Mouse (Mus musculus): Measurements from ENCODE around the gene Cabp2. TPM values are rescaled to one million over a fixed set of nuclear protein-coding genes. Genes with fewer than 3 reads are reported as not detected.

Gene Cabp2
- polyA plus RNA-seq, 1 experiment from 2014 or later, result not detected

DNA sequence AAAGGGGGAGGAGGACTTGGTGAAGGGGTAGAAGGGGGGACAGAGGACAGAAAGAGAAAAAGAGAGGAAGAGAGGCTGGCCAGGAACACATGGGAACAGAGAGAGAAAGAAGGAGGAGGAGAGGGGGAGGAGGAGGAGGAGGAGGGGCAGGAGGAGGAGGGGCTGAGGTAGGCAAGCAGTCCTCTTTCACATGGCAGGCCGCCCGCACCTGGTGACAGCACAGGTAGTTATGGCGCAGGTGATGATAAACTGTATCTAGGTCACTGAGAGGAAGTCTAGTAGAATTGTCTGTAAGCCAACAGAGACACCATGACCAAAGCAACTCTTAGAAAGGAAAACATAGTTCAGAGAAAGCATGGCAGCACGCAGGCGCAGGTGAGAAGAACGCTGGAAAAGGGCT, 10.0 kb upstream of the Cabp2 start:
- peaks cover 7% of the 10 kb centered on the region; the same call in 1 of the 2 replicates for H3K4me1 ChIP-seq
- WGBS, result 92% methylated on average over 6 of the region's 6 CpGs
- H3K36me3 ChIP-seq (replicated peaks), result no peaks in the 10 kb centered on the region
- no peaks in the 10 kb centered on the region for H3K9me3 ChIP-seq
- DNase-seq (ENCODE audit: extremely low spot score, low spot score), result no peak
- H3K27ac ChIP-seq, result no peak overlapping the region
- H3K27me3 ChIP-seq (ENCODE audit: poor library complexity, severe bottlenecking), result no peaks in the 10 kb centered on the region
- H3K4me3 ChIP-seq, result no peak overlapping the region

DNA sequence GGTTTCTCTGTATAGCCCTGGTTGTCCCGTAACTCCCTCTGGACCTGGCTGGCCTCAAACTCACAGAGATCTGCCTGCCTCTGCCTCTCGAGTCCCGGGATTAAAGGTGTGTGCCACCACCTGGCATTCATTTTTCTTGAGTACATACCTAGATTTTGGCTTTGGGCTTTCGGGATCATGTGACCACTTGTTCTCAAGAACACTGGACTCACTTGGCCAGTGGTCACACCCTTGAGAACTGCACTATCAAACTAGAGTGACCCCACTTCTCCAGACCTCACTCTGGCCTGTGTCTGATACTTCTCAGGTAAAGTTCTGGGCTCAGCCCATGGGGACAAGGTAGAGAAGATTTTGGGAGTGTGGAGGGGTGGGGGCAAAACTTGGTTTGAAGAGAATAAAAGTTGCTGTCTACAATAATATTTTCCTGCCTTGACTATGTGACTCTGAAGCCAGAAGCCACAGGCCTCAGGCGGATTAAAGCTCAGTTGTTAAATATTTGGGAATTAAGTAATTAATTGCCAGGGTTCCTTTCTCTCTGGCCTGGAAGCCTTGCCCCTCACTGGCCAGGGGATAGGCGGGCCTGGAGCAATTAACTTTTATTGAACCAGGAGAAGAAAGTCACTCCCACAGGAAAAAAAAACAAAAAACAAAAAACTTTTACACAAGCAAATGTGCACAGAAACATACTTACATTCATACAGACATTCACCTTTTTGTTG, 8.5 kb upstream of the Cabp2 start:
- WGBS, result 85% methylated on average over 6 of the region's 6 CpGs
- DNase-seq (ENCODE audit: extremely low spot score, low spot score), result no peak
- Histone ChIP-seq H3K4me3 (no peak overlapping the region), H3K27me3 (ENCODE audit: poor library complexity, severe bottlenecking) (no peaks in the 10 kb centered on the region), H3K4me1 (peaks cover 7% of the 10 kb centered on the region; the same call in 1 of the 2 replicates), H3K27ac (no peak overlapping the region), H3K9me3 (no peaks in the 10 kb centered on the region), H3K36me3 (replicated peaks) (no peaks in the 10 kb centered on the region)

DNA sequence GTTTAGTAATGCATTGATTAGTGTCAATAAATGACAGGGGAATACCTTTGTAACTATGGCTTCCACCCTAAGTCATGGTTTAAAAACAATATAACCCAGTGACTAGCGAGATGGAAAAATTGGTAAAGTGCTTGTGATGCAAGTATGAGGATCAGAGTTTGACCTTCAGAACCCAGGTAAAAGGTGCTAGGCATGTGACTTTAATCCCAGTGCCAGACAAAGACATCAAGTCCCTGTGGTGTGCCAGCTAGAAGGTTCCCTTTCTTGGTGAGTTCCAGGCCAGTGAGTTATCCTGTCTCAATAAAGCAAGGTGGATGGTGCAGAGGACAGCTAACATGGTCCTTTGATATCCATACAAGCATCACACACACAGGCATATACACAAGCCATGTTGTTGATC, 5.8 kb upstream of the Cabp2 start:
- Histone ChIP-seq H3K27ac (no peak overlapping the region), H3K9me3 (no peaks in the 10 kb centered on the region), H3K27me3 (ENCODE audit: poor library complexity, severe bottlenecking) (no peaks in the 10 kb centered on the region), H3K36me3 (replicated peaks) (no peaks in the 10 kb centered on the region), H3K4me3 (no peak overlapping the region), H3K4me1 (peaks cover 4% of the 10 kb centered on the region; the same call in 1 of the 2 replicates)
- WGBS, result 83% methylated on average over 1 of the region's 1 CpGs
- DNase-seq (ENCODE audit: extremely low spot score, low spot score), result no peak

DNA sequence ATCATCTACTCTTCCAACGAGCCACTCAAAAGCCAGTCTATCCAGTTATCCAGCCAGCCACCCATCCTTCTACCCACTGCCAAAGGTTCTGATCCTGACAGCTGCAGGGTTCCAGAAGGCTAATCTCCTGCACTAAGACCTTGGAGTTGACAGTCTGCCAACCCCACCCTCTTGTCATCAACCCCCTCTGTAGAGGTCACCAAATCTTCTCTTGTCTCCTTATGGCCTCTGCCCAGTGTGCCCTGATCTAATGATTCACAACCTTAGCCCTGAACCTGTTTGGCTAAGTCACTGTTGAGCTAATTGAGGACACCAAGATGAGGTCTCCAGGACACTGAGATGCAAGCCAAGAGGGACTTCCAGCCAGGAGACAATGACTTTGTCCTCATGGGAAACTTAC, 1.8 kb upstream of the Cabp2 start:
- Histone ChIP-seq H3K4me3 (no peak overlapping the region), H3K9me3 (no peaks in the 10 kb centered on the region), H3K27me3 (ENCODE audit: poor library complexity, severe bottlenecking) (peaks cover 21% of the 10 kb centered on the region), H3K27ac (no peak overlapping the region), H3K36me3 (replicated peaks) (no peaks in the 10 kb centered on the region), H3K4me1 (peaks cover 6% of the 10 kb centered on the region; the same call in 1 of the 2 replicates)
- DNase-seq (ENCODE audit: extremely low spot score, low spot score), result no peak
- WGBS, result 89% methylated on average over 1 of the region's 1 CpGs

DNA sequence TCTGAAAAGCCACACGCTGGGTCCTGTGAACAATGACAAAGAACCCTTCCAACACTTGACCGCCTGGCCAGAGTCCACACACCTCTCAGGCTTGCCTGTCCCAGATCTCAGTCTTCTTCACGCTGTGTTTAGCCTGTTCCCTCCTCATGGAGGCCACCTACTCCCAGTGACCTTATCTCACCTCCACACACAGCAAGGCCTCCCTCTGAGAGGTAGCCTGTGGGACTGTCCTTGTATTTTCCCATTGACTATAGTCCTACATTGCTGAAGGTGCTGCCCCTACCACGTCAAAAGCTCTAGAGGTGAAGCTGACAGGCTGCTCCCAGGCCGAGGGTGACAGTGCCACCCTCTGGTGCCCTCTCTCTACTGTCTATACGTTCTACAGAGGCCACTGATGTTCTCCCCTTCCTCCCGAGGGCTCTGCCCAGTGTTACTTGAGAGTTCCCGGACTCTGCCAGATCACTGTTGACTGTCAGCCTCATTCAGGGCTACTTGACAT, 818 bp upstream of the Cabp2 start:
- Histone ChIP-seq H3K4me1 (peaks cover 6% of the 10 kb centered on the region; the same call in 1 of the 2 replicates), H3K27ac (no peak overlapping the region), H3K4me3 (no peak overlapping the region), H3K27me3 (ENCODE audit: poor library complexity, severe bottlenecking) (peaks cover 23% of the 10 kb centered on the region), H3K36me3 (replicated peaks) (no peaks in the 10 kb centered on the region), H3K9me3 (no peaks in the 10 kb centered on the region)
- 72% methylated on average over 8 of the region's 8 CpGs for WGBS
- DNase-seq (ENCODE audit: extremely low spot score, low spot score), result no peak

DNA sequence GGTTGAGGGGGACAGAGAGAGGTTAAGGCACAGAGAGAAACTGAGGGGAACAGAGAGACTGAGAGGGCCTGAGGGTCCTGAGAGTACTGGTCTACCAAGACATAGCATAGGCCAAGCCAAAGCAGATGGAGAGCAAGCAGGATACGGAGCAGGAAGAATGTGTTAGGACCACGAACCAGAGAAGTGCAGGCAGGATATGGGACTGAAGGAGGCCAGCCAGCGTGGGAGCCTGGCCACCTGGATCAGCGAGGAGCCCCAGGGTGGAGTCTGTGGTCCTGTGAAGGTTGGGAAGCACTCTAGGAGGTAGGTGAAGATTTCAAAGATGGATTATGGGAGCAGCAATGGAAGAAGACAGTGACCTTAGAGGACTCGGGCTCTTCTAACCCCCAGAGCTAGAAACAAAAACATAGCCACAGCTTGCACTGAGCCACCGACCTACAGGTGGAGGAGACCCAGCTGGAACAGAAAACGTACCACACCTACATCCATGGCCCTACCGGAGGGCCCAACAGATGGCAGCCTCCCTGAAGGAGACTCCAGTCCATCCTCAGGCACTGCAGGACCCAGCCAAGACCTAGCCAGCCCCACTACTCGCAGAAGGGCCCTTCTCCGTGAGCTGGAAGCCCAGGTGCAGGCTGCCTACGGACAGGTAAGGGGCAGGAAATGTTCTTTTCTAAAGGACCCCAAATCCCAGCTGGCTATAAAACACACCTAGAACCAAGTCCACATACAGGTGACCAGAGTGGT, 1.0 kb downstream of the Cabp2 start:
- DNase-seq (ENCODE audit: extremely low spot score, low spot score), result no peak
- H3K4me3 ChIP-seq, result no peak overlapping the region
- peaks cover 6% of the 10 kb centered on the region; the same call in 1 of the 2 replicates for H3K4me1 ChIP-seq
- no peaks in the 10 kb centered on the region for H3K9me3 ChIP-seq
- no peaks in the 10 kb centered on the region for H3K36me3 ChIP-seq (replicated peaks)
- WGBS, result 88% methylated on average over 11 of the region's 11 CpGs
- H3K27ac ChIP-seq, result no peak overlapping the region
- peaks cover 23% of the 10 kb centered on the region for H3K27me3 ChIP-seq (ENCODE audit: poor library complexity, severe bottlenecking)

DNA sequence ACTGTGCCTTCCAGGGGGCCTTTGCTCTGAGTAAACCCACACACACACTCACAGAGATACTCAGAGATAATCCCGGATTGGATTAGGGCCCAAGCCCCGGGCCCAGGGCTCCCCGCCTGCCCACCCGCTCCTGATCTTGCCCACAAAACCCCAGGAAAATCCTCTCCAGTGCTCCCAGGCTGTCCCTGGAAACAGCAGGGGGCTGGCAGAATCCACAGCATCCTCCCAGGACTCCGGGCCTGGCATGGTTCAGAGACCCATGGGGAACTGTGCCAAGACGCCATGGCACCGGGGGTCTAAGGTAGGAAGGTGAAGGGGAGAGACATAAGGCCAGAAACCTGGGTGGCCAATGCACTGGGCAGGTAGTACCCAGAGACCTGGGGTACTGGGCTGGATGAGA, 1.9 kb downstream of the Cabp2 start:
- DNase-seq (ENCODE audit: extremely low spot score, low spot score), result no peak
- H3K27me3 ChIP-seq (ENCODE audit: poor library complexity, severe bottlenecking), result peaks cover 23% of the 10 kb centered on the region
- peaks cover 6% of the 10 kb centered on the region; the same call in 1 of the 2 replicates for H3K4me1 ChIP-seq
- H3K9me3 ChIP-seq, result no peaks in the 10 kb centered on the region
- no peak overlapping the region for H3K27ac ChIP-seq
- 67% methylated on average over 7 of the region's 7 CpGs for WGBS
- no peak overlapping the region for H3K4me3 ChIP-seq
- no peaks in the 10 kb centered on the region for H3K36me3 ChIP-seq (replicated peaks)

DNA sequence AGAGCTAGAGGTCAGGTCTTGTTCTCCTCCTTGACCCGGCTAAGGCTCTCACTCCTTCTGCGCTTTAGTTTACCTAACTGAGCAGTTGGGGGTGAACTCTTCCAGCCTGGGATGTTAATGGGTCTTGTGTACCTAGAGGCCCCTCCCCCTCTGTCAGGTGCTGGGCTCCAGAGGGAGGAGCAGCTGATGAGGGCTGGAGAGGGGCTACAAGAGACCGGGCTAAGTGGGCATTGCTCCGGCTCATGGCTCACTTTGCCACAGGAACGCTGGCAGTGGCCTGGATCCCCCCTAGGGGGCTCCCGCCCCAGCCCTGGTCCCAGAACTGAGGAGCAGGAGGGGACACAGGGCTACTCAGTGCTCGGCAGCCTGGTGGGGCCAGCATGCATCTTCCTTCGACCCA, 2.4 kb downstream of the Cabp2 start:
- no peak for DNase-seq (ENCODE audit: extremely low spot score, low spot score)
- peaks cover 6% of the 10 kb centered on the region; the same call in 1 of the 2 replicates for H3K4me1 ChIP-seq
- H3K9me3 ChIP-seq, result no peaks in the 10 kb centered on the region
- peaks cover 23% of the 10 kb centered on the region for H3K27me3 ChIP-seq (ENCODE audit: poor library complexity, severe bottlenecking)
- H3K4me3 ChIP-seq, result no peak overlapping the region
- no peak overlapping the region for H3K27ac ChIP-seq
- 34% methylated on average over 8 of the region's 8 CpGs for WGBS
- no peaks in the 10 kb centered on the region for H3K36me3 ChIP-seq (replicated peaks)

DNA sequence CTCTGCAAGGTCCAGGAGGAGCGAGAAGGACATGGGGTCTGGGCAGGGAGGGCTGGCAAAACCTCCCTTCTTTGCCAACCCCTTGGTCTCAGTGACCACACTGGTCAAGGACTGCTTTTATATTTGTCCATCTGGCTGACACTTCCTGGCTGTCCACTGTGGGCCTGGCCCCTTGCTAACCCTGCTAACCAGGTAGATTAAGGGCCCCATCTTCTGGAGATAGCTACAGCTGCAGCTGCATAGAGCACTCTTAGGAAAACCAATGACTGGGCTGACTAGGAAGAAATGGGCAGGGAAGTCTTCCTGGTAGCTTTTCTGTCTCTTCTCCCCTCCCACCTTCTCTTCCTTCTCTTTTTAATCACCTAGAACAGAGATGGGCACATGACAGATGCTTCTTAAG, 3.6 kb downstream of the Cabp2 start:
- peaks cover 6% of the 10 kb centered on the region; the same call in 1 of the 2 replicates for H3K4me1 ChIP-seq
- no peak overlapping the region for H3K4me3 ChIP-seq
- H3K9me3 ChIP-seq, result no peaks in the 10 kb centered on the region
- H3K27me3 ChIP-seq (ENCODE audit: poor library complexity, severe bottlenecking), result peaks cover 23% of the 10 kb centered on the region
- no peak overlapping the region for H3K27ac ChIP-seq
- no peaks in the 10 kb centered on the region for H3K36me3 ChIP-seq (replicated peaks)
- DNase-seq (ENCODE audit: extremely low spot score, low spot score), result no peak
- 67% methylated on average over 1 of the region's 1 CpGs for WGBS

DNA sequence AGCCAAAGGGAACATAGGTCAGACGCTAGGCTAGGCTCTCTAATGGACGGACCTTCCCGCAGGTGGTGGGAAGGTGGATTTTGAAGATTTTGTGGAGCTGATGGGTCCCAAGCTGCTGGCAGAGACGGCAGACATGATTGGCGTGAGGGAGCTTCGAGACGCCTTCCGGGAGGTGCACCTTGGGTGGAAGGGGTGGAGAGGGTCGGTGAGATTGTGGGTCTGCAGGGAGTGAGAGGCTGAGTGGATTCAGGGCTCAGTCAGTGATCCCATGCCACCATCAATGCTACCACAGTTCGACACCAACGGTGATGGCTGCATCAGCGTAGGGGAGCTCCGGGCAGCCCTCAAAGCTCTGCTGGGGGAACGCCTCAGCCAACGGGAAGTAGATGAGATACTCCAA, 4.8 kb downstream of the Cabp2 start:
- no peaks in the 10 kb centered on the region for H3K36me3 ChIP-seq (replicated peaks)
- WGBS, result 96% methylated on average over 15 of the region's 15 CpGs
- peaks cover 26% of the 10 kb centered on the region for H3K27me3 ChIP-seq (ENCODE audit: poor library complexity, severe bottlenecking)
- no peak overlapping the region for H3K4me3 ChIP-seq
- peaks cover 6% of the 10 kb centered on the region; the same call in 1 of the 2 replicates for H3K4me1 ChIP-seq
- H3K9me3 ChIP-seq, result no peaks in the 10 kb centered on the region
- no peak overlapping the region for H3K27ac ChIP-seq
- no peak for DNase-seq (ENCODE audit: extremely low spot score, low spot score)

DNA sequence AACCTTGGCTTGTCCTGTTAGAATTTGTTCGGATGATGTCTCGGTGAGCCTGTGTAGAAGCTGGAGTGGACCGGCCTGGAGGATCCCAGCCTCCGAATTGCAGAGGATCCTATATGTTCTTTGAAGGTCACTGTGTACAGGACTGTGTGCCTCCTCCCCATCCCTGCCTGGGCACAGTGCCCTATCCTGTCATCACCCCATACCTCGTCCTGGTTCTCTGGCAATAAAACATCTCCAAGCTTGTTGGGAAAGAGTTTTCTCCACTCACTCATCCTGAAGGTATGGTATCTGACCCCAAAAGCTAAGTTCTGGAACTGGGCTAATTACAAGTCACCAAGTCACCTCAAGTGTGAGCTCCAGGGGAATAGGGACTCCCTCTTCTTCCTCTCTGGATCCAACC, 5.7 kb downstream of the Cabp2 start:
- 93% methylated on average over 5 of the region's 5 CpGs for WGBS
- Histone ChIP-seq H3K36me3 (replicated peaks) (no peaks in the 10 kb centered on the region), H3K27me3 (ENCODE audit: poor library complexity, severe bottlenecking) (peaks cover 26% of the 10 kb centered on the region), H3K4me1 (peaks cover 6% of the 10 kb centered on the region; the same call in 1 of the 2 replicates), H3K27ac (no peak overlapping the region), H3K4me3 (no peak overlapping the region), H3K9me3 (no peaks in the 10 kb centered on the region)
- no peak for DNase-seq (ENCODE audit: extremely low spot score, low spot score)

DNA sequence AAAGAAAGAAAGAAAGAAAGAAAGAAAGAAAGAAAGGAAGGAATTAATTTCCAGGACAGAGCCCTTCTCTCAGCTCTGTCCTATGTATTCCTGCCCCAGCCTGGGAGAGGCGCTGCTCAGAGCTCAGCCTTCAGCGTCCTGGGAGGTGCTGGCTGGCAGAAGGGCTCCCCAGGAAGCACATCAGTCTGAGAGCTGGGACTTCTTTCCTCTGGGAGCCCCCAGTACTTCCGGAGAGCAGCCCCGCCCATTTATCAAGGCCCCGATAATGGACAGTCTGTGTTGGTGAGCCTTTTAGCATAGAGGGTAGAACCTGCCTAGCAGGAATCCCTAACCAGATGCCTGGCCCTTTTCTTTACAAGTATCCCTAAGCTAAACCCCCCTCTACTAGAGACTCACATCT, 6.8 kb downstream of the Cabp2 start:
- no peak overlapping the region for H3K27ac ChIP-seq
- H3K9me3 ChIP-seq, result no peaks in the 10 kb centered on the region
- 50% methylated on average over 5 of the region's 5 CpGs for WGBS
- H3K4me3 ChIP-seq, result no peak overlapping the region
- DNase-seq (ENCODE audit: extremely low spot score, low spot score), result no peak
- peaks cover 17% of the 10 kb centered on the region for H3K27me3 ChIP-seq (ENCODE audit: poor library complexity, severe bottlenecking)
- peaks cover 6% of the 10 kb centered on the region; the same call in 1 of the 2 replicates for H3K4me1 ChIP-seq
- no peaks in the 10 kb centered on the region for H3K36me3 ChIP-seq (replicated peaks)

DNA sequence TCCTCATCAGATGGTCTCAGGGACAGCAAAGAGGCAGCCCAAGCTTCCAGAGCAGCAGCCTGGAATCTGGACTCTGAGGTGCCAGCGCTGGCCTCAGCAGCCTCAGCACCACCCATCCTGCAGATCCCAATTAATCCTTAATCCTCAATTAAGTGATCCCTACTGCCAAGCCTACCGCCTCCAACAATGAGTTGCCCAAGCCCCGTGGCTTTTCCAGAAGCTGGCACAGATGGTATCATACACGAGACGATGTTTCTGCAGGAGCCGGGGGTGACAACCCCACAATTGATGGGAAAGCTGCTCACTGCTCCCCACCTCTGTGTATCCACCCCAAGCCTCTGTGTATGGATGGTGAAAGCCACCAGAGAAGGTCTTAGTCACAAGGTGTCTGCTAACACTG, 7.8 kb downstream of the Cabp2 start:
- WGBS, result 67% methylated on average over 6 of the region's 6 CpGs
- peaks cover 9% of the 10 kb centered on the region; the same call in 1 of the 2 replicates for H3K27me3 ChIP-seq (ENCODE audit: poor library complexity, severe bottlenecking)

More for the DNA sequence above, 7.8 kb downstream of the Cabp2 start:
- H3K27ac ChIP-seq, result no peak overlapping the region
- no peak overlapping the region for H3K4me3 ChIP-seq
- no peak for DNase-seq (ENCODE audit: extremely low spot score, low spot score)
- H3K9me3 ChIP-seq, result no peaks in the 10 kb centered on the region
- H3K36me3 ChIP-seq (replicated peaks), result no peaks in the 10 kb centered on the region
- H3K4me1 ChIP-seq, result 0 out of 2 replicates have a peak, but pooled peaks cover 2% of the 10 kb centered on the region
